Mouse (Mus musculus): ENCODE results near the gene Grk2.

- TF ChIP-seq CTCF (IDR thresholded peaks at IDR 0.05; ENCODE audit: low read depth, low read length): no peak
- TF ChIP-seq POLR2A (IDR thresholded peaks at IDR 0.05; ENCODE audit: extremely low read depth, insufficient read depth, low read length): no peak
Measured at GRCm38 (mm10) chr19:4322134-4322533, 16.1 kb upstream of the Grk2 start.

Data from liver, adult 2 months (tissue).